Comparison of ENCODE assay signal across 9 mouse cellular contexts in genomic region chr7:91711184-91711583, GRCm38 (mm10).
"Had no signal": no experiment of that assay in that cellular context is flagged by ENCODE, and none has a peak within 500 bp of the region (broad histone marks: within the 10 kb centered on the region; RNA-seq: fewer than 3 reads in every experiment).

No protein-coding gene starts in this region.

- DNase-seq: kidney, adult 11 months; kidney, adult 9 months; kidney, postnatal 10 days; layer of hippocampus, postnatal 36 days; left cerebral cortex, postnatal 4 days; lung, adult 18-20 months; lung, postnatal 36 days; thymus, postnatal 4 days had no signal

- ATAC-seq: midbrain, embryonic 15.5 days had no signal
